Mouse (Mus musculus) heart, adult 11 months (tissue): Measurements from ENCODE around the gene Mapre1.
"Not testable (repeated sequence)": the region's sequence is repeated elsewhere in the genome, so short reads cannot be mapped to it uniquely, and the experiment has no call there.

ENCODE experiments used
- DNase-seq: peaks from one replicate; pipeline ENCODE4 v3.0.0; 2022

The Mapre1 gene

DNA sequence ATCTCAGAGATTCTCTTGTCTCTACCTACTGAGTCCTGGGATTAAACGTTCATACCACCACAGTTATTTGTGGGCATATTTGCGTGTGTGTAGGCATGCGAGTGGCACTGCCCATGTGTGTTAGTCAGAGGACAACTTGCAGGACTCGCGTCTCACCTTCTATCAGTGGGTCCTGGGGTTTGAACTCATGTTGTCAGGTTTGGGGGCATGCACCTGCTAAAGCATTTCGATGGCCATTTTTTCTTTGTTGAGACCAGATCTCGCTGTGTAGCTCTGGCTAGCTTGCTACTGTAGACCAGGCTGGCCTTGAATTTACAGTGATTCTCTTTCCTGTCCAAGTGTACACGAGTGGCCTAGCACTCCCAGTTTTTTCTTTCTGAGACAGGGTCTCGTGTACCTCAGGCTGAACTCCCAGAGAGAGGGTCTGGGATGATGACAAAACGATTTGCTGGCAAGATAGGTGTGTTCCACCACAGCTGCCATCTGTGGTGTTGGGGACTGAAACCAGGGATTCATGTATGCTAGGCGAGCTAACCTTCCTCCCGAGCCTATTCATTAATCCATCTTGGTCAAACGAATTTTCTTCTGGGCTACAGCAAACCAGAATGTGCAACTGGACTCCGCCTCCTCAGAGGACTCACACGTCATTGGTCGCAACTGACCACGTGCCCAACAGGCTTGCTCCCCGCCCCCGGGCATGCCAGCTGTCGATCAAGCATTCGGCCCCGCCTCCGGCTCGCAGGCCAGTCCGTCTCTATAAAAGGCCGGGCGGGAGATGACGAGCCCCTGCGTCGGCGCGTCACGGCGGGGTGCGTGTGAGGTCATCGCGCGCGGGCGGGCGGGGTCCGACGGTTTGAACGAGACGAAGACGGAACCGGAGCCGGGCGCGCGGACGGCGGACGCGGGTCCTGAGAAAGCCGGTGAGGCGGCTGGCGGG, at the start of gene Mapre1:
Gene Mapre1 (plus strand): TSS at position 775 of the 937 bp plus-strand sequence.
- DNase-seq = peak; percentile 100

DNA sequence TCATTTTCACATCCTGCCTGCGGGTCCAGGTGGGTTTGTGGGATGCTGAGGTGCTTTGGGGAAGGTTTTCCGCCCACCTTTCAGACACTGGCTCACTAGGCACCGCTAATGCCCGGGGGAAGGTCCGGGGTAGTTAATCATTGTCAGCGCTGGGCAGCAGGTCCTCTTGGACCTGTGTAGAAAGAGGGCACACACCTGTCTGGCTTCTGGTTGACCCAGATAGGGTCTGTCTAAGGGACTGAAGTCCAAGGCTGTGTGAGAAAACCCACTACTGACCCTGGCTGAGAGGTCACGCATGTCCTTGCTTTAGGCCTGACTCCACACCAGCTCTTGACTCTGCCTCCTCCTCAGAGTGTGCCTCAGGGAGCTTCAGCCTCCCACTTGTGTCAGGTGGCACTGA, 47.7 kb upstream of the Mapre1 start:
- DNase-seq = not testable (repeated sequence)

- DNase-seq = no peak
Measured at GRCm38 (mm10) chr2:153694462-153695085, 46.5 kb upstream of the Mapre1 start.

GRCm38 (mm10) chr2:153696352-153696751, 44.7 kb upstream of the Mapre1 start, which contains the start of gene Dnmt3c:
Dnmt3c (plus strand) TSS chr2:153696652.
- DNase-seq = no peak

DNA sequence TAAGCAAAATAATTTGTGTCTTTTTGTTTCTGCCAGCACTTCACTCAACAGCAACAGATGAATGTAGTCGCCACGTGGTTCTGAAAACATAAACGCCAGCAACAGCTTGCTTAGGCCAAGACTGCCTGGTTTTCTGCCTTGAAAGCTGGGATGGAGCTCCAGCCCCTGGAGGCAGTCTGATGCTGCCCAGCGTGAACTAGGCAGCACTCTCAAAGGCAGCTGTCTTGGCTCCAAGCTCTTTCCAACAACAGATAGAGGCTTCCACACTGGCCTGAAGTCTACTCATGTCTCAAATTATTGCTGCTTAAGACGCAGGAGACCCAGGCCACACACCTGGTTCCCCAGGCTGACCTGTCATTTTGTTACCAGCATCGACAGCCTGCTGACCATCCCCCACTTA, 37.7 kb upstream of the Mapre1 start:
- DNase-seq = no peak

DNA sequence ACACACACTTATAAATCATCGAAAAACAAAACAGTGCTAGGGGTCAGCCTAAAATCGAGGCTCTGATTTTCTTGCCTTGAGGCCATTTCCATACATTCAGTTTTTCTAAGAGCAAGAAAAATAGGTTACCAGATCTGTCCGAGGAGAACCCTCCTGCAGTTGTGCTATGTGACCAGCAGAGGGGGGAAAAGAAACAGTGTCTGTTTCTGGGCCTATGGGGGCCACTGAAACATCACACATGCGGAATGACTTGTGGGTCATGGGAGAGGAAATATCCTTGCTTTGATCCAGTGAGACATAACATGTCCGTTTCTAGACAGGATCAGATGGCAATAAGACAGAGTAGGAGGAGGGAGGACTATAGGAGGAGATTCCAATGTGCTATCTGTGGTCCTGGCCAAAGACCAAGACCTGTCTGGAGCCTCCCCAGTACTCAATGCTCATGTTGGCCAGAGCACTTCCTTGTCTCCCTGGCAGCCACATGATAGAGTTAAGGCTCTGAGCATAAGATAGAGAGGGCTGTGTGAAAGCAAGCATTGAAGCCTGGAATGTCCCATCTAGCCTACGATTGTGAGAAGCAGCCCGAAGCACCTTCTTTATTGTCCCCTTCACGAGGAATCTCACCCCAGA, 30.3 kb upstream of the Mapre1 start:
- DNase-seq = no peak

- DNase-seq = no peak
Measured at GRCm38 (mm10) chr2:153712646-153713091, 28.4 kb upstream of the Mapre1 start.

DNA sequence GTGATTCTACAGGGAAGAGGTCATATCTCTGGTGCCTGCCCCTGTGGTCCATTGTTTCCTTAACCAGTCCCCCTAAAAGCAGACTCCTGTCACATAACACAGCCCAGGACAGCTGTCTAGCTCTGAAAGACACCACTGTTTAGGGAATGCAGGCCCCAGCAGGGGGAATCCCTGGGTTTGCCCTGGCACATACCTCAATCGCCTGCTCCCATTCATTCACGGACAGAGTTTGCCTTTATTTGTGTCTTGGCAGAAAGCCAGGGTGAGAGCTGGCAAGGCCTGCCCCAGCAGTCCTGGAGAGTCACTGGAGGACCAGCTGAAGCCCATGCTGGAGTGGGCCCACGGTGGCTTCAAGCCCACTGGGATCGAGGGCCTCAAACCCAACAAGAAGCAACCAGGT, 27.8 kb upstream of the Mapre1 start:
- peak; percentile 90 for DNase-seq

DNA sequence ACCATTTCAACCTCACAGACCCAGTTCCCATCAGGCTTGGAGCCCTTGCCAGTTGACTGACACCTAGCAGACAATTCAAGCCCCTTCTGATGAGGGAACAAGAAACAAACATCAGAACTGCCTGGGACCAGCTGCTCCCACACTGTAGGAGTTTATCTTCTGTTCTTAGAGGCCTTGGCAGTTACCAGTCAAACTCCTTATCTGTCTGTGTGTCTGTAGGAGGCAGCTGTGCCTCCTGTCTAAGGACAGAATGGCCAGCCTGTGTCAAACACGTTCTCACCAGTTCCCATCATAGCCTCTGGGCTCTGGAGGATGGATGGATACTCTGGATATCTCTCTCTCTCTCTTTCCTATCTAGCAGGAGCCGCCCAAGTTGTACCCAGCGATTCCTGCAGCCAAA, 23.2 kb upstream of the Mapre1 start:
- DNase-seq = not testable (repeated sequence)

- DNase-seq = no peak
Measured at GRCm38 (mm10) chr2:153723098-153723497, 18.0 kb upstream of the Mapre1 start.

DNA sequence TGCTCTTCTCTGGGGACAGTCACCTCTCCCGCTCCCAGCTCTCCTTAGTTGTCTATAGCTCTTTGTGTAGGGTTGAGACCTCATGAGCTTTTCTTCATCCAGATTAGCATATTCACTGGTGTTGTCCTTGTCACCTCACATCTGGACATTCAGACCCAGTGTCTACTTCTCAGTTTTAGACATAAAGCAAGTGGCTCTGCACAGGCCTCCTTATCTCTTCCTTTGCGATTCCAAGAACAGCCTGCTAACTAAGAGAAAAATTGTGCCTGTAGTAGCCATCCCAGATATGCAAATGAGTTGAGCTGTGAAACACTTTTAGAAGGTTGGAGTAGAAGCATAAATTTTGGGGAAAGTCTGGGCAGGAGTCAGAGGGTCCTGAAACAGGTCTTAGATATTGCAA, 16.6 kb upstream of the Mapre1 start:
- DNase-seq = no peak

- no peak for DNase-seq
Measured at GRCm38 (mm10) chr2:153724871-153725270, 16.2 kb upstream of the Mapre1 start.

DNA sequence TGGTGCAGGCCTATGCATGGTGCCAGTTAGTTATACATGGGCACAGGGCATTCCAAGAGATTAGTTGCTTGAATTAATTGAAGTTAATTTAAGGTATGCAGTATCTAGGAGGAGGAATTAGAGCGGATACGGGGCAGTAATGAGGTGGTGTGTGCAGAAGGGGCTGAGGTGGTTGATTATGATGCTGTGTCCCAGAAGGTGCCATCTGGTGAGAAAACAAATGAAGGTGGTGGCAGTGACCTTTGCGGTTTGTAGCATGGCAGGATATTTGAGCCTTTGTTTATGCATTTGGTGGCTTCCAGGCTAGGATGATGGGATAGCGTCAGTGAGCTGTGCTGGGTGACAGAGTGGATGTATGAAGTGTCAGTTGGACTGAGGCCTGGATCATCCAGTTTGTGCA, 15.8 kb upstream of the Mapre1 start:
- DNase-seq = no peak

DNA sequence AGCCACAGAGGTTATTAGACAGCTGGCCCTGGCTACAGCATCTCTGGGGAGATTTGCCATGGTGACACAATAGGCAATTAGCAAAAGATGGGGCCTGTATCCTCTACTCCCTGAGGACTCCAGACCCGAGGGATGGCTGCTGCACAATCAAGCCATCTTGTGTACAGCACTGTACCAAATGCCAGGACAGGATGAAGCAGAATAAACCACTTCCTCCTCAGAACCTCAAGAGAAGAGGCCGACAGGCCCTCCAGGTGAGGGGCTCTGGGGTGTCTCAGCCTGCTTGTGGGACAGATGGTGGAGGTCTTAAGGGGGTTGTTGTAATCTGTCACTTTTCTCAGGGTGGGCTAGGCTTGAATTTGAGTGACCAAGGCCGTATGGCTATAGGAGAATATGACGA, 7.0 kb upstream of the Mapre1 start:
- no peak for DNase-seq

- no peak for DNase-seq
Measured at GRCm38 (mm10) chr2:153741437-153742065, 477 bp downstream of the Mapre1 start.

GRCm38 (mm10) chr2:153747994-153748393, 6.9 kb downstream of the Mapre1 start:
- no peak for DNase-seq

GRCm38 (mm10) chr2:153750363-153750762, 9.3 kb downstream of the Mapre1 start:
- no peak for DNase-seq

GRCm38 (mm10) chr2:153762121-153762520, 21.0 kb downstream of the Mapre1 start:
- DNase-seq = no peak

DNA sequence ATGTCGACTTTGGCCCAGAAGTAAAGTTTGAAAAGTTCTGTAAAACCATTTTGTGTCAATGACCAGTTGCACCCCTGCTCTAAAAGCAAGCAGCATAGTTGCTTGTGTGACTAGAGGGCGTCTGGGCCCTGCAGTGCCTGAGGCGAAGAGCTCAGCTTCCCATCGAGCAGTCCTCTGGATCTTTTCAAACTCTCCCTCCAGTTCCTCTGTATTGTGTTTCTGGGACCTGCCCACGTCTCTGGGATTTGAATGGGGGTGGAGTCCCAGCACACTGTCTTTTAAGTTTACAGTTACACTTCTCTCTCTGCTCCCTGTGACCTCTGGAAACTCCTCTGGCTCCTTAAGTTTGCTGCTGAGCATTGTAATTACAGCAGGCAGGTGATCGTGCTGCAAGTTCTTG, 26.4 kb downstream of the Mapre1 start:
- DNase-seq = no peak

GRCm38 (mm10) chr2:153768881-153769280, 27.8 kb downstream of the Mapre1 start:
- no peak for DNase-seq

- DNase-seq = no peak
Measured at GRCm38 (mm10) chr2:153772950-153773349, 31.9 kb downstream of the Mapre1 start.

GRCm38 (mm10) chr2:153775472-153775871, 34.4 kb downstream of the Mapre1 start:
- peak; percentile 57 for DNase-seq
